Mouse (Mus musculus): Measurements from ENCODE around the gene Cacna1a. TPM values are rescaled to one million over a fixed set of nuclear protein-coding genes. Genes with fewer than 3 reads are reported as not detected.

Cacna1a gene
- total RNA-seq (2022): 100 to 1,000 TPM; 177 to 203 (median 185) TPM

DNA sequence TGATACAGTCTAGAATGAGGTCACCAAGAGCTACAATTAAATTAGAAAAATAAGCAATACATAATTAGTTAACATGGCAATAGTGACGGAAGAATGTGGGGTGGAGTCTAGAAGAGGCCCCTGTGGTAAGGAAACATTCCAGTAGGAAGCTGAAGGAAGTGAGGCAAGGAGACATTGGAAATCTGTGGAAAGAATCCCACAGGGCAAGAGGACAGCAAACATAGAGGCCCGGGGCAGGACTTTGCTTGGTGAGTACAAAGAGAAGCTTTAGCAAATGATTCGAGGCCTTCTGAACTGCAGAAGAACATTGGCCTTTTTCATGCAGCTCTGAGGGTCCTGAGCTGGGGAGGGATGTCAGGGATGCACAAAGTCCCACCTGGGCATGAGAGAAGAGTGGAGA is at the start of gene Cacna1a:
Gene Cacna1a, plus strand, starts transcription at position 166 of the 400 bp plus-strand sequence.
- DNase-seq (ENCODE audit: low spot score in 2 of 2): no peak

DNA sequence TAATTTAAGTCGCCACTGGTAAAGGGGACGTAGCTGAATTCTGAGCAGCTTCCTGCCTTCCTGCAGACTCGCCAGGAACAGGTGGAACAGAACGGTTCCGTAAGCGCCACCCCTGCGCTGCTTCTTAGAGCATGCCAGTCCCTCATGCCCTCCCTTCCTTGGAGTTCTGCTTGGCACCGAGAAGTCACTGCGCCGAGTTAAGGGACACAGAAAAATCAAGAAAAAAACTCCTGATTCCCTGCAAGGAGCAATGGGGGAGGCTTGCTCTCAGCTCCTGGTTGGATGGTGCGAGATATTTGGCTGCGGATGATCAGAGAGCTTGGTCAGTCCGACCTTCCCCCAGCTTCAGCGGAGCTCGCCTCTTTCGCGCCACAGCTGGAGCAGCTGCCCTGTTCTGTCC is 49.7 kb upstream of the Cacna1a start:
- no peak for DNase-seq (ENCODE audit: low spot score in 2 of 2)

DNA sequence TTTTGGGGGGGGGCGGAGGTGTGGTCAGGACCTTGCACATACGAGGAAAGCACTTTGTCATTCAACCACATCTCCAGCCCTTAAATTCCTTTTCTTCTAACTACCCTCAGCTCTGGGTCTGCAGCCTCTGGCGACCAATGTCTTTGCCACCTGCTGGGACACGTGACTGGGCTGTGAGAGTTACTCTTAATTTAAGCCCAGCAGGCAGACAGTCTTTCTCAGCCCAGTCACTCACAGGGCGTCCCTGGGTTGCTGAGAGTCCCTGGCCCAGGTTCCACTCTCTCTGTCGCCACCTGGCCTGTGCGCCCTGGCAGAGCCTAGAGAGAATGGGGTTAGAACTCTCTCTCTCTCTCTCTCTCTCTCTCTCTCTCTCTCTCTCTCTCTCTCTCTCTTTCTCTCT is 48.9 kb upstream of the Cacna1a start:
- DNase-seq (ENCODE audit: low spot score in 2 of 2): no peak

DNA sequence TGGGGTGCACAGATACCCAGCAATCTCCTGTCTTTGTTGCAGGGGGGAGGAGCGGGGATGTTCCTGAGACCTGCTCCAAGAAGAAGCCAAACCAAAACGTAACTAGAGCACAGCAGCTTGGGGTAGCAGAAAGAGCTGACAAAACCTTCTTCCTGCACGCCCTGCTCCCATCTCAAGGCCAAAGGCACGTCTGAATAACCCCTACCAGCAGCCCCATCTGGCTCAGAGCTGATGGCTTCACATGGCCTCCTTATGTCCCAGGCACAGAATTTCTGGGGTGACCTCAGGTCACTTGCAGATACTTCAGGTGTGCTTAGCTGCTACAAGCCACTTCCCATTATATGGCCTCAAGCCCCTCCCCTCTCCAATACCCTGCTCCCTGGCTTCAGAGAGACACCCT is 48.4 kb upstream of the Cacna1a start:
- no peak for DNase-seq (ENCODE audit: low spot score in 2 of 2)

DNA sequence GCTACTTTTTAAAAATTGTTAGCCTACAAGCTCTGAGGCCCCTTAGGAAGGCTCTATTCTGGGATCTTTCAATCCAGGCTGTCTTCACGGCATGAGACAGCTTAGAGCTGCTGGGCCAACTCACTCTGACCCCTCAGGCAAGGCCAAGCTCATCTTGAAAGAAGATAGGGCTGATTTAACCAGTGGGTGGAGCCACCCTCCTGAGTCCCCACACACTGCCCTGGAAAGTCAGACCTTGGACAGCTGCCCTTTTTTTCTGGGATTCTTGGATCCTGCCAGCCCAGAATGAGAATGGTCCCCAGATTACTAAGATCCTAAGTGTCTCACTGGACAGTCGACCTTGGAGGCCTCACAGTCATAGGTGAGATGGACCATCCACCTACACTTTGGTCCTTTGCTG is 47.6 kb upstream of the Cacna1a start:
- DNase-seq (ENCODE audit: low spot score in 2 of 2): no peak

DNA sequence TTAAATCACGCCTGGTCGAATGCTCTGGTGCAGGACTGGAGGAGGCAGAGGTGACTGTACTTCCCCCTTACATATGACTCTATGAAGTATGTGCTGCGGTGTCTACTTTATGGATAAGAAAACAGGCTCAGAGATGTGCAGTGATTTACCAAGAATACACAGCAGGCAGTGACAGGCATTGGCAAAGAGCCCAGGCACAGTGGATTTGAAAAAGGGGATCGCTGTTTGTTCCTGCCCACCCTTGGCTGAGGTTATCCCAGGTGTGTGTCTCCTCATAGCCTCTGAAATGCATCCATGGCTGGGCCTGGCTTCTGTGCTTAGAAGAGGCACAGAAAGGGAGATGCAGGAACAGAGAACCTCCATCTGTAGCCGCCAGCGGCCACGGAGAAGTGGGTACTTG is 42.7 kb upstream of the Cacna1a start:
- no peak for DNase-seq (ENCODE audit: low spot score in 2 of 2)

DNA sequence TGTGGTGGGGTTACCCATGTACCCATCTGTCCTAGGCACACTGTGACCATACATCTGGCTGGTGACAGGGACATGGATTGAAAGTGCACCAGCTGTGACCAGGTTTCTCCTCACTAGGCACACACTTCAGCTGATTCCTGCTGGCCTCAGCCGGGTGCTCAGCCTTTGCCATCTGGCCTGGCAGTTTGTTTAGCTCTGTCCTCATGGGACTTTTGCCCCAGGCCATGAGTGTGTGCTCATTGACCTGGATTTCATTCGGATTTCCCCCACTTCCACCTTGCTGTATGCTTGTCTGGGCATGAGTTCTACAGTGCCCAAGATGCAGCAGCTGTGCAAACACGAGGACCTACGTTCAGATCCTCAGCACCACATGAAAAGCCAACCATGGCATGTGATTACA is 41.8 kb upstream of the Cacna1a start:
- no peak for DNase-seq (ENCODE audit: low spot score in 2 of 2)

DNA sequence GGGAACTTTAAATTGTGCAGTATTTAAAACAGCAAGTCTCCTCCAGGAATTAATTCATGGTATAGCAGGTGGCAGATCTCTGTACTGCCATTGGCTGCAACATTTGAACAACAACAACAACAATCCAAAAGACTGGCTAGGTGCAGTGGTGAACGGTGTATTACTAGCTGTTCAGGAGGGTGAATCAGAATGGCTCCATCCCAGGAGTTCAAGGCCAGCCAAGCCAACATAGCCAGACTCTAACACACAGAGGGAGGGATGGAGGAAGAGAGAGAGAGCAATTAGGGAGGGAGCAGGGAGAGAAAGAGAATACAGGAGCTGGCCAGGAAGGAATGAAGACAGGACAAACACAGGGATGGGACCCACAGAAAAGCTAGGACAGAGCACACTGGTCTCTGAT is 38.7 kb upstream of the Cacna1a start:
- DNase-seq (ENCODE audit: low spot score in 2 of 2): no peak

DNA sequence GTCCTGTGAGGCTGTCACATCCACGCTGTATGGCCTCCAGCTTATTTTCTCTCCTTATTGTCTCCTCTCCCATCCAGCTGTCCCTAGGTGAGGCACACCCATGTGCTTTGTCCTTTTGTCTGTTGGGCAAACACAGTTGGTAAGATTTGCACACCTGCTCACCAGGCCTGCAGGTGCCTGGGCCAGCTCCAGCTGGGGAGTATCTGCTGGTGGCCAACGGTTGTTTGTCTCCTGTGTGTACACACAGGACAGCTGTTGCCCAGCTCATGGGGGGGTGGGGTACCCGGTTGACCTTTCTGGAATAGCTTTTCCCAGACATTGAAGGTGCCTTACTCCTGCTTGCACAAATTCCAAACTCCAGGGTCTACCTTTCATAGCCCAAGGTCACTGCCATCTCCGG is 37.3 kb upstream of the Cacna1a start:
- no peak for DNase-seq (ENCODE audit: low spot score in 2 of 2)

DNA sequence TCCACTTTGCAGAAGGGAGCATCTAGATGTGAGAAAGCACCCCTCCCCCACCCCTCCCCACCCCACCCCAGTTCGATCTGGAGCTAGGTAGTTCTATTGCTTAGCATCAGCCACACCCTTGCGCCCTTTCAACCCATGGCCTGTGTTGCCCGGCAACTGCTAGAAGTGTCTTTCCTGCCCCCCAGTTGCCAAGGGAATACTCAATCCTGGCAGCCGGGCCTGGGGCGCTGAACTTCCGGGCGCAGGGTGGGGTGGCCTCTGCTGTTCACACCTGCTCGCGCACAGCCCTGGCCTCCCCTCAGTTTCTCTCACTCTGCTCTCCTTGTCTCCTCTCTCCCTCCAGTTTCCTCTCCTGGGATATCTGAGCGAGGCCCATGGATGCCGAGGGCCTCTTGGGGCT is 31.8 kb upstream of the Cacna1a start:
- no peak for DNase-seq (ENCODE audit: low spot score in 2 of 2)

DNA sequence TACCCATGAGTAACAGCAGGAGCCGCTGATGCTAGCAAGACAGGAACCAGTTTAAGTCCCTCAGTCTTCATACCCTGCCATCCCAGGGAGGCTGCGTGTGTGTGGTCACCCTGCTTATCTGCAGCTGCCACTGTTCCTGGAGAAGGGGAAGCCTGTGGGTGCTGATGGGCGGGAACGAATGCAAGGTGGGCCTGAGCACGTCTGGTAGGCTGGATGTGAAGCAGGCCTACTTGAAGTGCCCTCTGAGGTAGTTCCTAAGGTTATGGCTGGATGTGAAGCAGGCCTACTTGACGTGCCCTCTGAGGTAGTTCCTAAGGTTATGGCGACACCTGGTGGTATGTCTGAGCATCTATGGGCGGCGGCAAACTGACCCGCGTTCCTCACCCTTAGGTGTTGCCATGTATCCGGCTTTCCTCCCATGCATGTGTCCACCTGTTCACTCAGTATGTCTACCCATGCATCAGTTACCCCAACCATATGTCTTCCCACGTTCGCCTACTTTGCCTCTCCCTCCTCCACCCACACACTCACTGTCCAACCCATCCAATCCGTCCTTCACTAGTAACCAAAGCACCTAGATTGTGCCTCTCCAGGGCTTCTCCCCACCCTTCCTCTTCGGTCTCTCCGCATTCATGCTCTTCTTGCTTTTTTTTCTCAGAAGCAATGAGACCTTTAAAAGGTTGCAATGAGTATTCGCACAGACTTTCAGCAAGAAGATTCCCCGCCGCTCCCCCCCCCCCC is 30.4 kb upstream of the Cacna1a start:
- peak; percentile 39 to 65 for DNase-seq (ENCODE audit: low spot score in 2 of 2)

DNA sequence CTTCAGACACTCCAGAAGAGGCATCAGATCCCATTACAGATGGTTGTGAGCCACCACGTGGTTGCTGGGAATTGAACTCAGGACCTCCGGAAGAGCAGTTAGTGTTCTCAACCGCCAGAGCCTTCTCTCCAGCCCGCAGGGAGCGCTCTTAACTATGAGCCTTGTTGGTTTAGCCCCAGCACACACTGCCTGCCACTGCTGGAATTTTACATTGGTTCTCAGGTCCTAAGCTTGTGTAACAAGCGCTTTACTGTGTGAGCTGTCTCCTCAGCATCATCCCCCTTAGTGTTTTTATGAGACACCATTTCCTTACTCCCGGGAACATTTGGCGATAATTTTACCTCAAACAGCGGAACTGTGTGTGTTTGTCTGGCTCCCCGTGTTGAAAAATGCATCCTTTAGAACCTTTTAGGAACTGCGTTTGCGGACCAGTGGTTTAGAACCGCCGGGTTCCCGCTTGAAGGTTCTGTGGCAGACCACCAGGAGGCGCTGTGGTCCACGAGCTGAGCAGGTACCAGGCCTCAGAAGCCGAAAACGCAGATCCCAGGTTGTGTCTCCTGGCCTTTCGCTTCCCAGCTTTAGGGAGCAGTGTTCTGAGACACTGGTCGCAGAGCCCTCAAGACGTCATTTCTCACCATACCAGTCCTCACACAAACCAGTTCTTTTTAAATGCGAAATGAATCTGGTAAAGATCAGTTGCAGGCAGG is 24.7 kb upstream of the Cacna1a start:
- peak; percentile 38 to 68 for DNase-seq (ENCODE audit: low spot score in 2 of 2)

DNA sequence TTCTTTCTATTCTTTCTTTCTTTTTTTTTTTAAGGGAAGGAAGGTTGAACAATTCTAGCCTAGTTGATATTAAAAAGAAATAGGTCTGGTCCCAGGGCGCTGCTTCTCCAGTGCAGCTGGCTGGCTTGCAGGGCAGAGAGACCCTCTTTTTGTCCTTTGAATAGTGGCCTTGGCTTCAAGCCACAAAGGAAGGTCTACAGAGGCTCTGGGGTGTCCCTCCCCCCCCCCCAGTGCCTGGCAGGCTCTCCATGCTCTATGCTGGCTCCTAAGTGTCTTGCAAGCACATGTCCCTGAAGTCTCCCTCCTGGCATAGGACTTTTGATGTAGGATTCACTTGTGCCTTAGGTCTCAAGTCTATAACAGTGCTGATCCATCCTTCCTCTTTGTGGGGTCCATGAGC is 23.0 kb upstream of the Cacna1a start:
- DNase-seq (ENCODE audit: low spot score in 2 of 2): no peak

DNA sequence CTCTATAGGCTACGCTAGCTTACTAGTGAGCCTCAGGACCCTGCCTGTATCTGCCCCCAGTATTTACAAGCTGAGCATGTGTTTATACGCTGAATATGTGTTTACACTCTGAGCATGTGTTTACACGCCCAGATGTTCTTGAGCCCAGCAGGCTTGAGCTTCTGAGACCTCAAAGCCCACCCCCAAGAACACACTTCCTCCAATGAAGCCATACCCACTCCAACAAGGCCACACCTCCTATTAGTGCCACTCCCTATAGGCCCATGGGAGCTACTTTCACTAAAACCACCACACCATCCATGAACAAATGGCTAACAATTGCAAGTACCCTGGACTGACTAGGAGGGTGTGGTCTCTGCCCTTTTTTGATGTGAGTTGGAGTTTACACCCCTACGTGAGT is 17.3 kb upstream of the Cacna1a start:
- DNase-seq (ENCODE audit: low spot score in 2 of 2): no peak

DNA sequence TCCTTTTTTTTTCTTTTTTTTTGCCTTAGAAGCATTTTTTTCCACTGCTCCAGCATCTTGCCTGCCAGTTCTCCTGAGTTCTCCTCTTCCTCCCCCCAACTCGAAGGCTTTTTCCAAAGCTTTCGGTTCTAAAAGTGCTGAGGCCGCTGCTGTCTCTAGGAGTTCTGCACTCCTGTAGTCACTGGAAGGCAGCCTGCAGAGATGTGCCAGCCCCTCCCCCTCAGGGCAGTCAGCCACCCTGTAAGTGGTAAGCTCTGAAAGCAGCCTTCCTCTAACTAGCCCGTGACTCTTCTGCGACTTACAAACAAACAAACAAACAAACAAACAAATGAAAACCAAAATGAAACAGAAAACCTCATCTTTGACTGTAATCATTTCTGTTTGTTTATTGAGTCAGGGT is 13.2 kb upstream of the Cacna1a start:
- no peak for DNase-seq (ENCODE audit: low spot score in 2 of 2)

DNA sequence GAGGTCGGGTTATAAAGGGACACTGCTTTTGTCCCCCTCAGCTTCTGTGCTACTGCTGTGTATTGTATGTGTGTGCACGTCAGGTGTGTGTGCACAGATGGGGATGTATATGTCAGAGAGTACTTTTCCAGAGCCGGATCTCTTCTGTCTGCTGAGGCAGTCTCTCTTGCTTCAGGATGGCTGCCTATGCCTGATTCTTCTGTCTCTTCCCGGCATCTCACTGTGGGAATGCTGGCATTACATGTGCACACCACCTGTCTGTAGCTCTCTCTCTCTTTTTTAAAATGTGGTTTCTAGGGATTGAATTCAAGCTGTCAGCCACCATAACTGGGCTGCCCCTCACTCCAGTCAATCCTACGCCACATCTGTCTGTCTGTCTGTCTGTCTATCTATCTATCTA is 12.4 kb upstream of the Cacna1a start:
- no peak for DNase-seq (ENCODE audit: low spot score in 2 of 2)

DNA sequence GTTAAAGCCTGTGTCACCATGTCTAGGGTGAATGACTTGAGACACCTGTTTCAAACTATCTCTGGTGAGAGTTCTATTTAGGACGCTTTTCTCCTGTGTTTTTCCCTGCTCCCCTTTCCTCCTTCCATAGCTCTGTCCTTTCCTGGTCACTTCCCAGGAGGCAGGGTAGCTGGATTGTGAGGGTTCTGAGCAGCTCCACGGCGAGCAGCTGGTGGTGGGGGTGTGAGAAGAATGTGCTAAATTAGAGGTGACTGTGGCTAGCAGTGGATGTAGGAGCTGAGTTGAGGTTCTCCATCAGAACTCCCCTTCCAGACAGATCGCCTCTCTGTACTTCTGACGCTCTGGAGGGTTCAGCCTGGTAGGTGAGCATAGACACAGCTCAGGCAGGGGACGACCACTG is 11.7 kb upstream of the Cacna1a start:
- no peak for DNase-seq (ENCODE audit: low spot score in 2 of 2)

DNA sequence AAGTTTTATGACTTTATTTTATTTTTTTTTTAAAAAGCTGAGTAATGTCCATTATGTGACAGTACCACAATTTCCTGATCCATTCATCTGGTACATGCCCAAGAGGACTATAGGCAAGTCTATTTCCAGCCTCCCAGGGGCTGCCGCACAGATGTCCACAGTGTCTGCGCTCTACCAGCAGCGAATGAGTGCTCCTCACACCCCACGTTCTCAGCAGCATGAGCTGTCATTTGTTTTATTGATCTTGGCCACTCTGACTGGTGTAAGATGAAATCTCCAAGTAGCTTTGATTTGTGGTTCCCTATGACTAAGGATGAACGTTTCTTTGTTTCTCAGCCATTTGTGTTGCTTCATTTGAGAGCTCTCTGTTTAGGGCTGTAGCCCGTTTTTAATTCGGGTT is 6.6 kb upstream of the Cacna1a start:
- DNase-seq (ENCODE audit: low spot score in 2 of 2): no peak

DNA sequence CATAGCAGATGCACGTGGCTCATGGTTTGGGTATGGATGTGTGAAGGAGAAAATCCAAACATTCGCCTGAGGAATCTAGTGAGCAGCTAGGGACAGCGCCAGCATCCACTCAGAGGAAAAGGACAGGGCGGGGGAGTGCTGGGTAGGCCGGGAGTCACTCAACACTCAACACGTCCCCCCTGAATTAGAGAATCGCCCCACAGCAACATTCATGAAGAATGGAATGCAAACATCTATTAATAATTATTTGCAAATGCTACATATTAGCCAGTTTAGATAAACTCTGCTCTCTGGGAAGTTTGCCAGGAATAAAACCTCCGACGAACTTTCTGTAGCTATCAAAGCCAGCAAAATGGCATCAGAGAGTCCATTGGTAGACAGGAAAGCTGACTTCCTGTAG is 533 bp downstream of the Cacna1a start:
- no peak for DNase-seq (ENCODE audit: low spot score in 2 of 2)

DNA sequence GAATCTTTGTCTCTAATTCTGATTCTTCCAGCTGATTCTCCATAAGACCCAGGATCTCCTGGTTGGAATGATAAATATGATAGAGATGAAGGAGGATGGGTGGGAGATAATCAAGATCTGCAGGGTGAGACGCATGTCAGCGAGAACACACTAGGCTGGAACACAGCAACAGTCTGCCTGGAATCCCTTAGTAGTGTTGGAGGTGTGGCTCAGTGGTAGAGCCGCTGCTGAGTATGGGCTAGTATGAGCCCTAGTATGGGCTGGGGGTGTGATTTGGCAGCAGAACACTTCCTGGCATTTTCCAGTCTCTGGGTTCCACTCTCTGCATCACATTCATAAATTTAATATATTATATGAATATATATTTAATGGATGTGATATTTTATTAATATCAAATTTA is 933 bp downstream of the Cacna1a start:
- DNase-seq (ENCODE audit: low spot score in 2 of 2): no peak

DNA sequence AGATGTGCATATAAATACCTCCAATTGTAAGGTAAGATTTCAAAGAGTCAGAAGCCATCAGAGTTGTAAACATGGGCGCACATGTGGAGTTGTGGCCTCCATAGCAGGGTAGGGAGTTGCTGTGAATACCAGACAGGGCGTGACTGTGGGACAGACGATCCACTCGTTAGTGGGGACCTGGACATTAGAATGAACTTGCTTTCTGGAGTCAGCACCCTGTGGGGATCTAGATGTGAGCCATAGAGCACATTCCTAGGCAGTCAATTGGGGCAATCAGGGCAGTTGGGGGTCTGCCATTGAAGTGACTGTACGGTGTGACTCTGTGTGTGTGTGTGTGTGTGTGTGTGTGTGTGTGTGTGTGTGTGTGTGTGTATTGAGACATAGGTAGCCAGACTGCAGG is 3.4 kb downstream of the Cacna1a start:
- no peak for DNase-seq (ENCODE audit: low spot score in 2 of 2)

DNA sequence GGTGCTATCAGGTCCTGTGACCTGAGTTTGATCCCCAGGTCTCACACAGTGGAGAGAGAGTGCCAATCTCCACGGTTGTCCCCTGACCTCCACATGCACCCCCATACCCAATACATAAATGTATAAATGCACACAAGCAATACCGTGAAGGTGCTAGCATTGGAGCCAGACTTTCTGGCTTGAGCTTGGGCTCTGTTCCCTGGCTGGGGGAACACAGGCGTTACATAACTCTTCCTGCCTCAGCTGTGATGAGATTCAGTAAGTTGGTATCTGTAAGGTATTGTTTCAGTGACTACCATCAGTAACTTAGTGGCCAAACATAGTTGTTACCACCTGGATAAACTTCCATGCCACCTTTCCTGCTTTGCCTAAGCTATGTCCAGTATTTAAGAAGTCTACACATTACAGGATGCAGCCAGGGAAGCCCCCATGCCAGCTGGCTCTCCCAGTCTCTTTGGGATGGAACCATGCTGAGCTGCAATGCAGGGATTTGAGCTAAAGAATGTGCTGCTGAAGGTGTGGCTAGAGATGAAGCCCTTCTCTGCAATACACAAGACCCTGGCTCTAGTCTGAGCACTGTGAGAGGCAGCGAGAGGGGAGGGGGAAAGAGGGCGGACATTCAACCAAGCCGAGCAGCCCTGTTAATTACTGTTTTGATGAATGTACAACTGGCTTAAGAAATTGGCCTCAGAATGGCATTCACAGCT is 7.7 kb downstream of the Cacna1a start:
- DNase-seq (ENCODE audit: low spot score in 2 of 2): no peak

Measured in left cerebral cortex, adult 8-10 months (tissue).